Mouse (Mus musculus) hindbrain, postnatal 0 days (tissue): Measurements from ENCODE around the gene Tut1. TPM values are rescaled to one million over a fixed set of nuclear protein-coding genes. Genes with fewer than 3 reads are reported as not detected.

Source experiments
- ATAC-seq: fragments of 200-750 bp; cut with Nextera tagmentation; 2 replicates; pipeline ENCODE4 v1.8.0; 2017; ENCODE audit warnings: mild to moderate bottlenecking, moderate TSS enrichment, moderate library complexity
- DNase-seq: peaks from one replicate; pipeline ENCODE4 v3.0.0-alpha.2; 2015; ENCODE audit warnings: low spot score
- H3K27ac ChIP-seq: fragments of 300-500 bp; sonication (generic); 2 replicates; pipeline ENCODE4 v1.5.1; 2014; ENCODE audit warnings: mild to moderate bottlenecking
- H3K27me3 ChIP-seq: fragments of 300-500 bp; sonication (generic); 2 replicates; pipeline ENCODE4 v1.6.1; 2014; ENCODE audit warnings: low read length, mixed read lengths; ENCODE audit not compliant: insufficient read depth
- H3K36me3 ChIP-seq: fragments of 300-500 bp; sonication (generic); 2 replicates; pipeline ENCODE4 v1.6.1; 2014; ENCODE audit warnings: low read length, mixed read lengths; ENCODE audit not compliant: insufficient read depth
- H3K4me1 ChIP-seq: fragments of 300-500 bp; sonication (generic); 2 replicates; pipeline ENCODE4 v1.6.1; 2014; ENCODE audit warnings: antibody characterized with exemption, low read length, mixed read lengths; ENCODE audit not compliant: insufficient read depth
- H3K4me2 ChIP-seq: fragments of 300-500 bp; sonication (generic); 2 replicates; pipeline ENCODE4 v1.6.1; 2014; ENCODE audit warnings: low read depth, mild to moderate bottlenecking, low read length, moderate library complexity, mixed read lengths
- H3K4me3 ChIP-seq: fragments of 300-500 bp; sonication (generic); 2 replicates; pipeline ENCODE4 v1.5.1; 2014; ENCODE audit warnings: low read length
- H3K9ac ChIP-seq: fragments of 300-500 bp; sonication (generic); replicated peaks from 2 replicates; pipeline ENCODE4 v1.6.1; 2014; ENCODE audit warnings: mild to moderate bottlenecking, low read length, moderate library complexity, mixed read lengths
- H3K9me3 ChIP-seq: fragments of 300-500 bp; sonication (generic); 2 replicates; pipeline ENCODE4 v1.6.1; 2016; ENCODE audit warnings: low read length, mixed read lengths
- CTCF ChIP-seq: IDR thresholded peaks from 2 replicates; pipeline ENCODE4 v1.5.1; 2016; ENCODE audit warnings: antibody characterized with exemption, control low read depth, low read depth
- WGBS: fragments of 180-500 bp; shearing (Covaris S2); extraction: QIAGEN DNeasy Blood & Tissue Kit; methylation state at CpG from one replicate; pipeline ENCODE4 v1.1.7; 2014; 5-methylcytosine and 5-hydroxymethylcytosine counted together
- polyA plus RNA-seq: library from polyadenylated mRNA; unstranded; fragments of >200 nt; fragmentation: Nextera tagmentation; extraction: Ambion mirVana; gene quantifications from 2 replicates; pipeline ENCODE4 v1.2.1, GENCODE M21; 2015
- total RNA-seq: library from RNA; depleted of rRNA; stranded (reverse); fragments of >200 nt; gene quantifications from 2 replicates; pipeline ENCODE4 v1.2.3, GENCODE M21; 2014

Tut1 gene
- total and polyA plus RNA-seq, 2 experiments from 2014 or later = 16.0 to 23.4 TPM

DNA sequence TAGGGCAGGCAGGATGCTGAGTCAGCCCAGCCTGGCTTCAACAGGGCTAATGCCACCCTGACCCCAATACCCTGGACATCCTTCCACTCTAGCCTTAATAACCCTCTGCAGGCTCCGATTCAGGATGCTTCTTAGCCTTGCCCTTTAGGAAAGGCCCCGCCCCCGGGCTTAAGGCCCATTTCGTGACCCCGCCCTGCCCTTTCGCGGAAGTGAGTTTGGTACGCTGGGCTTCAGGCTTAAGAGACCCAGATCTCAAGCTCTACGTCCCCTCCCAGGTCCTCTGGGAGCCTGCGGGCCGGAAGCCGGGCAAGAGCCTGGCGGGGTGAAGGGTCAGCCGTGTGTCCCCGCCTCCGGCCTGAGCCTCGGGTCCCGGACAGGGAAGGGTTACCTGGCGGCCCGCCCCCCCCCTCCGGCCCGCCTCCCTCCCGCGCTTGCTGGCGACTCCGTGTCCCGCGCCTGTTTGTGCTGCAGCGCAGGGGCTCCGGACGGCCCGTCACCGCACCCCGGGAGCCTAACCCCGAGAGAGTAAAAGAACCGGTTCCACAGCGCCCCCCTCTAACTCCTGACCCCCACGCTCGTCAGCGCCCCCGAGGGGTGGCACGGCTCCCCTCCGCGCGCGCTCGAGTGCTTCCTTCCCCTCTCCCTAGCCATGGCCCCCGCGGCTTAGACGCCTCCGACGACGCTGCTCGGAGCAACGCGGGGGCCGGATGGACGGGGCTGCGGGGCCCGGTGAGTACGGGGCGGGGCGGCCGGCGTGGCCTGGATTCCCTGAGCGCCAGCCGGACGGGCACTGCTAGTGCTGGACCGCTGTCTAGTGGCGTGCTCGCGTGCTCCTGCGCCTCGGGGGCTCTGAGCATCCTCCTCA, 24.2 kb upstream of the Tut1 start, which contains the start of the genes Rom1 and Eml3:
TSS of gene Rom1 (minus strand) at position 133 of the 865 bp plus-strand sequence.
TSS of gene Eml3 (plus strand) at position 329 of the 865 bp plus-strand sequence.
- ATAC-seq (peak; percentile 72), DNase-seq (peak; percentile 62)
- Histone ChIP-seq H3K4me2 (peak within 1 kb of the TSS; percentile 71), H3K4me1 (no peaks in the 10 kb centered on the region), H3K27ac (peak within 1 kb of the TSS; percentile 62), H3K9ac (peak within 1 kb of the TSS; percentile 59), H3K9me3 (no peaks in the 10 kb centered on the region), H3K4me3 (peak within 1 kb of the TSS; percentile 53), H3K36me3 (peaks cover 8% of the 10 kb centered on the region; the same call in 1 of the 2 replicates), H3K27me3 (no peaks in the 10 kb centered on the region)
- WGBS = 1% methylated on average over 57 of the region's 74 CpGs
- TF ChIP-seq CTCF = peak; percentile 40

DNA sequence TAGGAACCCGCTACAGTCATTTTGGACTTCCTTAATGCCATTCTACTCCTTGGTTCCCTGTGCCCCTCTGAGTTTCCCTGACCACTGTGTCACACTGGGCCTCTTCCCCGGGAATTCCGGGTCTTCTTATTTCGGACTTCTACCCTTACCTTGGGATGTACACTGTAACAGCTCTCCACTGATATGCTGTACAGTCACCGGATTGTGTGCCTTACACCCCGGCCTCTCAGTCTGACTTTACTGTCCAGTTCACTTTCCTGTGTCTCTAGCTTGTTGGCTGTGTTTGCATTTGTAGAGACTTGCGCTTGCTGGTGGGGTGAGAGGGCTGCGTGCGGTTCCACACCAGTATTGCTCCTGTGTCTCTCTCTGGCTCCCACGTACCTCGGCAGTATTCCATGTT, 23.5 kb upstream of the Tut1 start:
- WGBS = 18% methylated on average over 11 of the region's 11 CpGs
- H3K27ac ChIP-seq = peak overlapping the region; percentile 62; the same call in 1 of the 2 replicates
- TF ChIP-seq CTCF = no peak

DNA sequence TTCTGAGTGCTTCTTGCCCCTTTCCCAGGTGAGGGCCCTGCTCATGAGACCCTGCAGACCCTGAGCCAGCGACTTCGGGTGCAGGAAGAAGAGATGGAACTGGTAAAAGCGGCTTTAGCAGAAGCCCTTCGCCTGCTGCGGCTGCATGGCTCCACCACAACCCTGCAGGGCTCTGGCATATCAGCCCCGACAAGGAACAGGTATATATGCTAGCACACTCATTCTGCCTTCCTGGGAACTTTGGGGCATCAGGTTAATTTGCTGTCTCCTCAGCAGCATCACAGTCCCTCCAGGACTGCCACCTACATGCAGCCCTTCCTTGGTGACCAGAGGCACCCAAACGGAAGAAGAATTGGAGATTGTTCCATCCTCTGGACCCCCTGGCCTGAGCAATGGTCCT, 22.9 kb upstream of the Tut1 start:
- no peak for ATAC-seq
- Histone ChIP-seq H3K9ac (no peak overlapping the region; the same call in 1 of the 2 replicates), H3K9me3 (no peaks in the 10 kb centered on the region), H3K36me3 (peaks cover 4% of the 10 kb centered on the region; the same call in 1 of the 2 replicates), H3K27ac (no peak overlapping the region), H3K27me3 (no peaks in the 10 kb centered on the region), H3K4me3 (no peak overlapping the region), H3K4me2 (0 out of 2 replicates have a peak overlapping the region, but pooled peaks have one; percentile 71), H3K4me1 (no peaks in the 10 kb centered on the region)
- WGBS = 88% methylated on average over 7 of the region's 7 CpGs
- no peak for DNase-seq
- no peak for TF ChIP-seq CTCF

More for the DNA sequence above, 23.5 kb upstream of the Tut1 start:
- Histone ChIP-seq H3K27me3 (no peaks in the 10 kb centered on the region), H3K9me3 (no peaks in the 10 kb centered on the region), H3K36me3 (peaks cover 8% of the 10 kb centered on the region; the same call in 1 of the 2 replicates), H3K4me1 (no peaks in the 10 kb centered on the region), H3K4me3 (peak overlapping the region; percentile 53), H3K4me2 (peak overlapping the region; percentile 71), H3K9ac (peak overlapping the region; percentile 59)
- no peak for DNase-seq
- ATAC-seq = peak; percentile 18; the same call in 1 of the 2 replicates

DNA sequence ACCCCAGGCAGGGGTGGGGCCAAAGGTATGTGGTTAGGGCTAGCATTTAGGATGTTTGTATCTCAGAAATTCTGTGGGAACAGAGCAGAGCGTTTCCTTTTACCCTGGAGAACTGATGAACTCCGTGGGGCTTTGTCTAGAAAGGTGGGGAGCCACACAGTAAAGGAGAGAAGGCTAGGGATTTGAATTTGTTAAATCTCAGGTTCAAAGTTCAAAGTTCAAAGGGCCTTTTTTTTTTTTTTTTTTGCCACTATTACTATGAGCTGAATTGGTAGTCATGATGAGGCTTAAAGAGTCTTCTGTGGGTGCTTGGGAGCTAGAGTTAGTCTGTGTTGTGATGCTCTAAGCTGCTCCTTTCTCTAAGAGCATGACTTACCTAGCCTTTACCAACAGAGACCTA, 16.9 kb upstream of the Tut1 start:
- Histone ChIP-seq H3K27me3 (no peaks in the 10 kb centered on the region), H3K9me3 (no peaks in the 10 kb centered on the region), H3K4me3 (no peak overlapping the region), H3K36me3 (no peaks in the 10 kb centered on the region), H3K4me1 (no peaks in the 10 kb centered on the region), H3K27ac (no peak overlapping the region), H3K4me2 (no peak overlapping the region), H3K9ac (0 out of 2 replicates have a peak overlapping the region, but pooled peaks have one; percentile 5)
- DNase-seq (no peak), ATAC-seq (no peak)
- 84% methylated on average over 2 of the region's 2 CpGs for WGBS
- TF ChIP-seq CTCF = no peak

DNA sequence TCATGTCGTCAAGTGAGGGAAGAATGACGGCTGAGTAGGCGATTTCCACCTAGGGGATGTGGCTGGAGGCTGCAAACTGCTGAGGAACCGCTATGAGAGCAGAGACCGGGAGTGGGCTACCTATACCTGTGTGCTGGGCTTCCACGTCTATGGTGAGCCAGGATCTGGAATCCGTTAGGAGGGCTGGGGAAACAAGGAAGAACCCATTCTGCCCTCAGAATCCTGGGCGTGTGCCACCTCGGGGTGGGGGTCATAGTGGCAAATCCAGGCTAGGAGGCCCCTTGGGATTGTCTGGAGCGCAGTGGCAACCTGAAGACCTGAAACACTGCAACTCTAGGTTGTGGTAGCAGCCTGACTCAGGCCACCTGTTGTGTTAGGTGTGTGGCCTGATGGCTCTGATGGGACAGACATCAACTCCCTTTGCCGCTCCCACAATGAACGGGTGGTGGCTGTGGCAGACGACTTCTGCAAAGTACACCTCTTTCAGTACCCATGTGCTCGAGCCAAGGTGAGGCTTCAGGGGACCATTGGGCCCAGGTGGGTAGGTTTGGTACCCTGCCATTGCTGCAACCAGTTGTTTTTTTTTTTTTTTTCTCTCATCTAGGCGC, 13.0 kb upstream of the Tut1 start:
- DNase-seq (no peak), ATAC-seq (no peak)
- H3K27me3 ChIP-seq = no peaks in the 10 kb centered on the region
- peaks cover 8% of the 10 kb centered on the region; the same call in 1 of the 2 replicates for H3K36me3 ChIP-seq
- no peak overlapping the region for H3K27ac ChIP-seq
- no peak for TF ChIP-seq CTCF
- peak overlapping the region; percentile 60; the same call in 1 of the 2 replicates for H3K4me2 ChIP-seq
- H3K4me1 ChIP-seq = 0 out of 2 replicates have a peak, but pooled peaks cover 11% of the 10 kb centered on the region
- WGBS = 81% methylated on average over 15 of the region's 15 CpGs
- no peaks in the 10 kb centered on the region for H3K9me3 ChIP-seq
- no peak overlapping the region for H3K4me3 ChIP-seq
- H3K9ac ChIP-seq = no peak overlapping the region; the same call in 1 of the 2 replicates

DNA sequence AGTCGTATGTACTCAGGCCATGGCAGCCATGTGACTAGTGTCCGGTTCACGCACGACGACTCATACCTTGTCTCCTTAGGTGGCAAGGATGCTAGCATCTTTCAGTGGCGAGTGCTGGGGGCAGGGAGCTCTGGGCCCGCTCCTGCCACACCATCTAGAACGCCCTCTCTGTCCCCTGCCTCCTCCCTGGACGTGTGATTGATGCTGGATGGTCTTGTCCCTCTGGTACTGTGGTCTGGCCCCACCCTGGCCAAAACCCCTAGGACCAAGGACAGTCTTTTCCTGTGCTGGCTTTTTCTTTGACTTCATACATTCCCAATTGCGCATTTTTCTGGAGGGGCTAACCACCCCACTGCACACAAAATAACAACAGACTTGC, 12.5 kb upstream of the Tut1 start:
- H3K9me3 ChIP-seq = no peaks in the 10 kb centered on the region

More for the DNA sequence above, 12.5 kb upstream of the Tut1 start:
- ATAC-seq (peak; percentile 2), DNase-seq (no peak)
- Histone ChIP-seq H3K4me2 (peak overlapping the region; percentile 60), H3K27ac (peak overlapping the region; percentile 70; the same call in 1 of the 2 replicates), H3K4me1 (0 out of 2 replicates have a peak, but pooled peaks cover 11% of the 10 kb centered on the region), H3K36me3 (peaks cover 11% of the 10 kb centered on the region; the same call in 1 of the 2 replicates), H3K9ac (peak overlapping the region; percentile 94; the same call in 1 of the 2 replicates), H3K27me3 (no peaks in the 10 kb centered on the region), H3K4me3 (peak overlapping the region; percentile 62)
- no peak for TF ChIP-seq CTCF
- WGBS = 37% methylated on average over 10 of the region's 10 CpGs
